Mouse (Mus musculus) brain, adult 2 months (tissue): ENCODE results near the gene Ttn.

Experiments used
- DNase-seq: peaks from one replicate; pipeline ENCODE4 v3.0.0; 2011; ENCODE audit warnings: low read depth, low spot score

The Ttn gene

DNA sequence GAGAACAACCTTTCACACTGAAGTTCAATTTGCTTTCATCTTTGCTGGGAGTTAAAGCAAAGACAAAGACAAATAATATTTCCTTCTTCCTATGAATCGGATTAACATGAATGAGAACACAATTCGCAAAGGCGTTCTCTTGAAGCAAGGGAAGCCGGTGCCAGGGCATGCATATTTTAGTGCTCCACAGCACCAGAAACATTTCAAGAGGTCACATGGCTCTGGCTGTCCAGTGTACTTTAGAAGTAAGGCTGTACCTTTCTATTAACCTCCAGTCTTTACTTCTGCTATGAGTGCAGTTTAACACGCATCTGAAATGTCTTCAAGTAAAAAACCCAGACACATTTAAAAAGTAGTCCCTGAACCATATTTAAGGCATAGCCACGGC lies 20.3 kb downstream of the Ttn start:
- no peak for DNase-seq

DNA sequence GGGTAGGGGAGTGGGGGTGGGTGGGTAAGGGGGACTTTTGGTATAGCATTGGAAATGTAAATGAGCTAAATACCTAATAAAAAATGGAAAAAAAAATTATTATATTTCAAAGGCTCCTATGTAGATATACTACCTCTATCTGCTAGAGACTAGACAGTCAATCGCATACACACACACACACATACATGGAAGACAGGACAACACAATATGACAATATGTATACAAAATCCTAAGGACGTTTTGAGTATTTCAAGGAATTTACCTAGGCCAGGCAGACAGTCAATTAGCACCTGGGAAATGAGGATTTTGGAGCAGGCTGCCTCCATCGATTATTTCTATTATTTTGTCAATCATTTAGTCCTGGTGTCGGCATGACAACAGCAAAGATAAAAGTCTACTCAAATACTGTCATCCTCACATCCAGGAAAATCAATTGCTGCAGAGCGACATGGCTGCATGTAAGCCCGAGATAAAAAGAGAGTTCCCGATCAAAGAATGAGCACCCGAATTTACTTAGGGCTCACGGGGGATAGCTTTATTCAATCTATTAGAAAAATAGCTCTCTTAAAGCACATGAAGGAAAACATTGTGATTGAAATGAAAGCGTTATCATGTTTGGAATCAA lies 20.8 kb downstream of the Ttn start:
- no peak for DNase-seq

- no peak for DNase-seq
Observed at GRCm38 (mm10) chr2:76949774-76950173, 32.6 kb downstream of the Ttn start.

DNA sequence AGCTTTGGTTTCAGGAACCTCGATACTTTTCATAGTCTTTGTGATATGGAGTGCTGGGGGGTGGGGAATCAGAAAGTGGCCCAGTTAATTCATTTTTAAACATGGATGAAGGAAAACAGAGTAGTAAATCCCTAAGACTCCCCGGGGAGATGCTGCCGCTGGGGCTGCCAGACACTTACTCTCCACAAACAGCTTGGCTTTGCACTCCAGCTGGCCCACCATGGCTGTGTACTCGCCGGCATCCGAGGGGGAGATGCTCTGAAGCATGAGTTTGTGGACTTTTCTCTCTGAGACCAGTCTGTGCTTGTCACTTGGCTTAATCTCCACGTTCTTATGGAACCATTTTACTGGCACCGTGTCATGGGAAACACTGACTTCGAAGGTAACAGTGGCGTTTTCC lies 43.8 kb downstream of the Ttn start:
- no peak for DNase-seq

DNA sequence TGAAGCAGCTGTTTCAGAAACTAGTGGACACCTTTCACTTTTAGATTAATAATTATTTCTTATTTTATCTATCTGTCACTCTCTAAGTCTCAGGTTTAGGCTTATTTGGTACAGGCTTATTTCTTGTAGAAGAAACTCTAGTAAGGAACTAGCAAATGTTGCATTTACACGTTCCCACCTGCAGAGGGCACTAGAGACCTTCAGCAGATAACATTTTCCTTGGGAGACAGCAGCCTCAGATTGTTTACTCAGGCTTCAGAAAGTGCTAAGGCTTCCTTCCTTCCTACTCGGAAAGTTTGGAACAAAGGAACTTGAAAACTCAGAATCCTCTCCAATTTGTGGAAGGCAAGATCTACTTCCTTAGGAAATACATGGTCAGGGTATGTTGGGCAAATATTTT lies 52.6 kb downstream of the Ttn start:
- peak; percentile 90 for DNase-seq

- peak; percentile 89 for DNase-seq
Observed at GRCm38 (mm10) chr2:76928816-76929215, 53.5 kb downstream of the Ttn start.

- DNase-seq, result peak; percentile 38
Observed at GRCm38 (mm10) chr2:76928298-76928697, 54.0 kb downstream of the Ttn start.

- DNase-seq, result peak; percentile 55
Observed at GRCm38 (mm10) chr2:76926927-76927326, 55.4 kb downstream of the Ttn start.

DNA sequence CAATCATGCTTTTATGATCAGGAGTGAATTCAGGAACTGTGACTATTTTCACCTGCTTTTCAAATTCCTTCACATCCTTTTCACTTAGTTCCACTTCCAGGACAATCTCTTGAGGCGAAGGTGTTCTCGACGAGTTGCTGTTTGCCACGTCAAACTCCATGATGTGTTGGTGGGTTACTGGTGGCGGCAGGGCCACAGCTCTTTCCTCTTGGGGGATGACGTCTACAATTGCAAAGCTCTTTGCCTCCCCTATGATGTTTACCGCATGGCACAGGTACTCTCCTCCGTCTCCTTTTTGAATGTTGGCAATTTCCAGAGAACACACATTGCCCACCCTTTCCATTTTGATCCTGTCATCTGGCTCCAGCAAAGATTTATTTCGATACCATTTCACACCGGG lies 67.4 kb downstream of the Ttn start:
- DNase-seq, result no peak

DNA sequence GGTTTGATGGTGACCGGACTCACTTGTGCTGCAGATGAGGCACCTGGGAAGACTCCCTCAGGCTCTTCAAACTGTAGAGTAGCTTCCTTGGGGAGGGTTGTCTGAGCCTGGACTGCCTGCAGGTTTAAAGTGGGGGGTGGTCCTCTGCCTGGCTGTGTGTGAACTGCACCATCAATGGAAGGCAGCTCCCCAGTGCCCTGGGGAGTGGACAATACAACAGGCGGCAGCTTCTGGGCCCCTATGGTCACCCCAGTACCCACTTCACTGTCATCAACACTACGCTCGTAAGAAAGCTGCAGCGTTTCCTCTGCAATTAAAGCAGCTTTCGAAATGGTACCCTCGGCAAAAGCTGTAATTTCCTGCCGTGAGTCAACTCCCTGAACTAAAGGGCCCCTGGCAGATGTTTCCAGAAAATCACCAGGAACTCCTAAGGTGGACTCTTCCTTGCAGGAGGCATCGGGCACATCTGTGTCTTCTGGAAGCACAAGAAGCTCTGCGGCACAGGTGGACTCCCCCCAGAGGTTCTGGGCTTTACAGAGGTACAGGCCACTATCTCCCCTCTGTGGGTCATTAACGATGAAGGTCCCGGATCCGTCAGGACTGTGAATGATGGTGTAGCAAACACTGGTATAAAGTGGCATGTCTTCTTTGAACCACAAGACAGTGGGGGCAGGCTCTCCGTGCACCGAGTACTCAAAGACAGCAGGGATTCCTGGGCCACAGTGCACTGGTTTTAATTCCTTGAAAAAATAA lies 73.5 kb downstream of the Ttn start:
- DNase-seq, result peak; percentile 39

DNA sequence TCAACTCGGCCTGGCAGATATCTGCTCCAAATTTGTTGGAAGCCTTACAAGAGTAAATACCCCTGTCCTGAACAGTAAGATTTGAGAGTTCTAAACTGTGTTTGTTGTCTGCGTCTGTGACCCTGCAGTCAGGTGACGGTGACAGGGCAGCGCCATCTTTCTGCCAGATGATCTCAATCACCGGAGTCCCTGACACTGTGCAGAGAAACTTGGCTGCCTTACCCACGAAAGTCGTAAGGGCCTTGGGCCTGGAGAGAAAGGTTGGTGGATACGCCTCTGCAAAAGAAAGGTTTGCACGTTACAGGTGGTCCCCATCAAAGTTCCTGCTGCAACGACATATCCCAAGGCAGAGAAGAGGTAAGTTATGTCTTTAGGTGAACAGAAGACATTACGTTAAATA lies 79.0 kb downstream of the Ttn start:
- no peak for DNase-seq

- DNase-seq, result no peak
Observed at GRCm38 (mm10) chr2:76901476-76902086, 80.8 kb downstream of the Ttn start.

DNA sequence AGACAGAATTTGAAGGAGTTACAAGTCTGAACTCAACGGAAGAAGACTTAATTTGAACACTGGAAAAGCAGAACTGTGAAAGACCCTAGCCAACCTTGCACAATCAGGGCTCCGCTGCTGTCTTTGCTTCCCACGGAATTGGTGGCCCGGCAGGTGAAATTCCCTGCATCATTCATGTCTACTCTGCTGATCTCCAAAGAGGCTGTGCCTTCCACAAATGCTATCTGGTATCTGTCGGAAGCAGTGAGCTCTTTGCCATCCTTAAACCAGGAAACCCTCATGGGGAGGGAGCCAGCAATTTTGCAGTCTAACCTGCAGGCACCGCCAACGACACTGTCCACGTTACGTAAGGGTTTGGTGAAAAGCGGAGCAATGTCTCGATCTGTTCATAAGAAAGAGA lies 82.5 kb downstream of the Ttn start:
- no peak for DNase-seq

- no peak for DNase-seq
Observed at GRCm38 (mm10) chr2:76896990-76897389, 85.4 kb downstream of the Ttn start.

GRCm38 (mm10) chr2:76895327-76895726 lies 87.0 kb downstream of the Ttn start:
- DNase-seq, result no peak

GRCm38 (mm10) chr2:76888721-76889120 lies 93.6 kb downstream of the Ttn start:
- DNase-seq, result no peak

DNA sequence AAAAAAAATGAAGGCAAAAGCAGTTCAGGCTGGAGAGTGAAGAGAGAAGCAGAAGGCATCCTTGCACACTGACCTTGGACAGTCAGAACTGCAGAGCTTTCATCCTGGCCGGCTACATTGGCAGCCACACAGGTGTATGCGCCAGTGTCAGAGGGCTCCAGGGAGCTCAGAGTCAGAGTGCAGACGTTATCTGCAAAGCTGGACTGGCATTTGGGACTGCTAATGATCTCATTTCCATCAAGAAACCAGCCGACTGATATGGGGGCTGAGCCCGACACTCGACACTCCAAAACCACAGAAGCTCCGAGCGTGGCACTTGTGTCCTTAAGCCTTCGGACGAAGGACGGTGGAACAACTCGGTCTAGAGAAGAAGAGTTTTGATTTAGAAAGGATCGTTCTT lies 96.5 kb downstream of the Ttn start:
- no peak for DNase-seq

GRCm38 (mm10) chr2:76881406-76881805 lies 100.9 kb downstream of the Ttn start:
- DNase-seq, result no peak

- DNase-seq, result no peak
Observed at GRCm38 (mm10) chr2:76875587-76875986, 106.8 kb downstream of the Ttn start.

DNA sequence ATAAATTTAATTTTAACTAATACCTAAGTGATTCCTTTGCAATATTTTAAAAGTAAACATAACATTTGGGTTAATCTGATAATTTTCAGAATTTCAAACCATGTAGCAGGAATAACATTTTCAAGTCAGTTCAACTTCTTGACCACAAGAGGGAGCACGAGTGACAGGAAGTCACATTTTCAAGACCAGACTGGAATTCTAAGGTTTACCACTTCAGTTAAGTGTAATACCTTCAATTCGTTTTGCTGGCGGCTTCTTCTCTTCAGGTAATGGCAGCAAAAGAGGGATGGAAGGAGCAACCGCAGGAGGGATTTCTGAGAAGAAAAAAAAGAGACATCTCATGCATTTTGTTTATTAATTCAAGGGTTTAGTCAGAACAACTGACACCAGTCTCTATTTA lies 115.4 kb downstream of the Ttn start:
- DNase-seq, result peak; percentile 72

GRCm38 (mm10) chr2:76865497-76865896 lies 116.8 kb downstream of the Ttn start:
- DNase-seq, result no peak

DNA sequence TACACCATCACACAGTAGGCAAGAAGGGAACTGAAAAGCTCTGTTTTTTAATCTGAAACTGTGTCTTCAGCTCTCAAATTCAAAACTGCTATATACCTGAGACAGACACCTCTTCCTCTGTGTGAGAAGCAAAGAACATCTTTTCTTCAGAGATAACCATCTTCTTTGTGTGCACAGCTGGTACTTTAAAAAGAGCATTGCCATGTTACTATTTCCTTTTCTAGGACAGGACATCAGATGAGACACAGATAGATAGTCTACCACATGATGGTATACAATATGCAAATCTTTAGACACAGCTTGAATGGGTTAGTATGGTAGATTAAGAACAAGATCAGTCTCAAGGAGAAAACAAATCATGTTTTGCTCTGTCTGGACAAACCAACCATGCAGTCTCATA lies 121.0 kb downstream of the Ttn start:
- no peak for DNase-seq

DNA sequence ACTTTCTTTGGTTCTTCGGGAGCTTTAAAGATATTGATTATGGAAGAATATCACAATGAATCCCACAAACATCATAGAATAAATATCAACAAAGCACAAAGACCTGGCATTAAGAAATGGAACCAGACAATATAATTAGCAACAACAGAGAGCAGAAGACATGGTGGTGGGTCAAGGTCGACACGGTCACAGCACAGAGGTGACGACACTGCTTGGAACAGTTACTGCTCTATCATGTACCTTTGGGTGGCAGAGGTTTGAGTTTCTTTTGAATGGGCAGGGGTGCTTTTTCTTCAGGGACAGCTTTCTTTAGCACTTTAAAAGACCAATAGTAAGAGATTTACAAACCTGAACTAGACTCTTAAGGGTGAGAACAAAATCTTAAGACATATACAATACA lies 132.3 kb downstream of the Ttn start:
- no peak for DNase-seq
